Mouse (Mus musculus): ENCODE data around the gene Stx8. TPM values are rescaled to one million over a fixed set of nuclear protein-coding genes. Genes with fewer than 3 reads are reported as not detected.

Stx8 gene
- polyA plus RNA-seq, 1 experiment from 2014 or later: 59.2 TPM

GRCm38 (mm10) chr11:67923720-67924119 lies 42.3 kb upstream of the Stx8 start:
- H3K27me3 ChIP-seq (ENCODE audit: control insufficient read depth, insufficient read depth, low read length): peaks cover 22% of the 10 kb centered on the region
- no peak overlapping the region for H3K9ac ChIP-seq (ENCODE audit: low read depth, low read length)
- H3K27ac ChIP-seq (ENCODE audit: low read depth, low read length): no peak overlapping the region
- WGBS (ENCODE audit: insufficient replicate concordance): 87% methylated on average over 5 of the region's 5 CpGs
- no peak overlapping the region for H3K4me2 ChIP-seq
- ATAC-seq (replicated peaks; ENCODE audit: insufficient number of reproducible peaks, low FRiP score, low TSS enrichment): no peak
- H3K4me1 ChIP-seq (ENCODE audit: control insufficient read depth, insufficient read depth, low read length): no peaks in the 10 kb centered on the region
- no peak overlapping the region for H3K4me3 ChIP-seq (ENCODE audit: low read depth, low read length)
- no peaks in the 10 kb centered on the region for H3K36me3 ChIP-seq (ENCODE audit: control insufficient read depth, insufficient read depth, low read length)
- H3K9me3 ChIP-seq (replicated peaks; ENCODE audit: control insufficient read depth, low read length): no peaks in the 10 kb centered on the region

GRCm38 (mm10) chr11:67925000-67925399 lies 41.0 kb upstream of the Stx8 start:
- Histone ChIP-seq H3K36me3 (ENCODE audit: control insufficient read depth, insufficient read depth, low read length) (no peaks in the 10 kb centered on the region), H3K9ac (ENCODE audit: low read depth, low read length) (no peak overlapping the region), H3K27ac (ENCODE audit: low read depth, low read length) (no peak overlapping the region), H3K4me1 (ENCODE audit: control insufficient read depth, insufficient read depth, low read length) (no peaks in the 10 kb centered on the region), H3K27me3 (ENCODE audit: control insufficient read depth, insufficient read depth, low read length) (peaks cover 17% of the 10 kb centered on the region), H3K4me2 (no peak overlapping the region), H3K9me3 (replicated peaks; ENCODE audit: control insufficient read depth, low read length) (no peaks in the 10 kb centered on the region), H3K4me3 (ENCODE audit: low read depth, low read length) (no peak overlapping the region)
- no peak for ATAC-seq (replicated peaks; ENCODE audit: insufficient number of reproducible peaks, low FRiP score, low TSS enrichment)
- 83% methylated on average over 13 of the region's 13 CpGs for WGBS (ENCODE audit: insufficient replicate concordance)

- H3K27ac ChIP-seq (ENCODE audit: low read depth, low read length): no peak overlapping the region
- peak overlapping the region; percentile 7; the same call in 1 of the 2 replicates for H3K4me2 ChIP-seq
- H3K36me3 ChIP-seq (ENCODE audit: control insufficient read depth, insufficient read depth, low read length): no peaks in the 10 kb centered on the region
- no peaks in the 10 kb centered on the region for H3K4me1 ChIP-seq (ENCODE audit: control insufficient read depth, insufficient read depth, low read length)
- H3K9me3 ChIP-seq (replicated peaks; ENCODE audit: control insufficient read depth, low read length): no peaks in the 10 kb centered on the region
- WGBS (ENCODE audit: insufficient replicate concordance): 16% methylated on average over 10 of the region's 15 CpGs
- peaks cover 5% of the 10 kb centered on the region; the same call in 1 of the 2 replicates for H3K27me3 ChIP-seq (ENCODE audit: control insufficient read depth, insufficient read depth, low read length)
- ATAC-seq (replicated peaks; ENCODE audit: insufficient number of reproducible peaks, low FRiP score, low TSS enrichment): no peak
- no peak overlapping the region for H3K9ac ChIP-seq (ENCODE audit: low read depth, low read length)
- no peak overlapping the region for H3K4me3 ChIP-seq (ENCODE audit: low read depth, low read length)
These were observed 39.5 kb upstream of the Stx8 start for GRCm38 (mm10) chr11:67926348-67927055.

- no peaks in the 10 kb centered on the region for H3K9me3 ChIP-seq (replicated peaks; ENCODE audit: control insufficient read depth, low read length)
- H3K9ac ChIP-seq (ENCODE audit: low read depth, low read length): no peak overlapping the region
- H3K4me2 ChIP-seq: no peak overlapping the region
- WGBS (ENCODE audit: insufficient replicate concordance): 86% methylated on average over 3 of the region's 3 CpGs
- no peaks in the 10 kb centered on the region for H3K4me1 ChIP-seq (ENCODE audit: control insufficient read depth, insufficient read depth, low read length)
- no peak overlapping the region for H3K4me3 ChIP-seq (ENCODE audit: low read depth, low read length)
- H3K27ac ChIP-seq (ENCODE audit: low read depth, low read length): no peak overlapping the region
- no peaks in the 10 kb centered on the region for H3K36me3 ChIP-seq (ENCODE audit: control insufficient read depth, insufficient read depth, low read length)
- ATAC-seq (replicated peaks; ENCODE audit: insufficient number of reproducible peaks, low FRiP score, low TSS enrichment): no peak
- H3K27me3 ChIP-seq (ENCODE audit: control insufficient read depth, insufficient read depth, low read length): no peaks in the 10 kb centered on the region
These were observed 33.8 kb upstream of the Stx8 start for GRCm38 (mm10) chr11:67932156-67932555.

- H3K9me3 ChIP-seq (replicated peaks; ENCODE audit: control insufficient read depth, low read length): no peaks in the 10 kb centered on the region
- H3K4me3 ChIP-seq (ENCODE audit: low read depth, low read length): no peak overlapping the region
- no peak overlapping the region for H3K27ac ChIP-seq (ENCODE audit: low read depth, low read length)
- no peaks in the 10 kb centered on the region for H3K27me3 ChIP-seq (ENCODE audit: control insufficient read depth, insufficient read depth, low read length)
- H3K36me3 ChIP-seq (ENCODE audit: control insufficient read depth, insufficient read depth, low read length): no peaks in the 10 kb centered on the region
- H3K4me1 ChIP-seq (ENCODE audit: control insufficient read depth, insufficient read depth, low read length): 0 out of 2 replicates have a peak, but pooled peaks cover 3% of the 10 kb centered on the region
- ATAC-seq (replicated peaks; ENCODE audit: insufficient number of reproducible peaks, low FRiP score, low TSS enrichment): no peak
- H3K9ac ChIP-seq (ENCODE audit: low read depth, low read length): no peak overlapping the region
- H3K4me2 ChIP-seq: no peak overlapping the region
- WGBS (ENCODE audit: insufficient replicate concordance): 42% methylated on average over 3 of the region's 3 CpGs
These were observed 17.8 kb upstream of the Stx8 start for GRCm38 (mm10) chr11:67948229-67948628.

GRCm38 (mm10) chr11:67949475-67949874 lies 16.5 kb upstream of the Stx8 start:
- Histone ChIP-seq H3K27ac (ENCODE audit: low read depth, low read length) (no peak overlapping the region), H3K36me3 (ENCODE audit: control insufficient read depth, insufficient read depth, low read length) (no peaks in the 10 kb centered on the region), H3K9ac (ENCODE audit: low read depth, low read length) (no peak overlapping the region), H3K27me3 (ENCODE audit: control insufficient read depth, insufficient read depth, low read length) (no peaks in the 10 kb centered on the region), H3K4me2 (no peak overlapping the region), H3K9me3 (replicated peaks; ENCODE audit: control insufficient read depth, low read length) (no peaks in the 10 kb centered on the region), H3K4me1 (ENCODE audit: control insufficient read depth, insufficient read depth, low read length) (0 out of 2 replicates have a peak, but pooled peaks cover 3% of the 10 kb centered on the region), H3K4me3 (ENCODE audit: low read depth, low read length) (no peak overlapping the region)
- 82% methylated on average over 9 of the region's 9 CpGs for WGBS (ENCODE audit: insufficient replicate concordance)
- no peak for ATAC-seq (replicated peaks; ENCODE audit: insufficient number of reproducible peaks, low FRiP score, low TSS enrichment)

- H3K27ac ChIP-seq (ENCODE audit: low read depth, low read length): no peak overlapping the region
- ATAC-seq (replicated peaks; ENCODE audit: insufficient number of reproducible peaks, low FRiP score, low TSS enrichment): no peak
- WGBS (ENCODE audit: insufficient replicate concordance): 71% methylated on average over 5 of the region's 5 CpGs
These were observed 12.4 kb upstream of the Stx8 start for GRCm38 (mm10) chr11:67953604-67954003.

GRCm38 (mm10) chr11:67954413-67954812 lies 11.6 kb upstream of the Stx8 start:
- WGBS (ENCODE audit: insufficient replicate concordance): 83% methylated on average over 6 of the region's 6 CpGs
- no peaks in the 10 kb centered on the region for H3K27me3 ChIP-seq (ENCODE audit: control insufficient read depth, insufficient read depth, low read length)
- H3K4me1 ChIP-seq (ENCODE audit: control insufficient read depth, insufficient read depth, low read length): no peaks in the 10 kb centered on the region
- H3K9ac ChIP-seq (ENCODE audit: low read depth, low read length): no peak overlapping the region
- no peak overlapping the region for H3K4me2 ChIP-seq
- no peaks in the 10 kb centered on the region for H3K36me3 ChIP-seq (ENCODE audit: control insufficient read depth, insufficient read depth, low read length)
- no peak for ATAC-seq (replicated peaks; ENCODE audit: insufficient number of reproducible peaks, low FRiP score, low TSS enrichment)
- no peaks in the 10 kb centered on the region for H3K9me3 ChIP-seq (replicated peaks; ENCODE audit: control insufficient read depth, low read length)
- H3K27ac ChIP-seq (ENCODE audit: low read depth, low read length): no peak overlapping the region
- no peak overlapping the region for H3K4me3 ChIP-seq (ENCODE audit: low read depth, low read length)

More at GRCm38 (mm10) chr11:67953604-67954003, 12.4 kb upstream of the Stx8 start:
- Histone ChIP-seq H3K4me1 (ENCODE audit: control insufficient read depth, insufficient read depth, low read length) (no peaks in the 10 kb centered on the region), H3K4me2 (no peak overlapping the region), H3K9me3 (replicated peaks; ENCODE audit: control insufficient read depth, low read length) (no peaks in the 10 kb centered on the region), H3K4me3 (ENCODE audit: low read depth, low read length) (no peak overlapping the region), H3K27me3 (ENCODE audit: control insufficient read depth, insufficient read depth, low read length) (no peaks in the 10 kb centered on the region), H3K9ac (ENCODE audit: low read depth, low read length) (no peak overlapping the region), H3K36me3 (ENCODE audit: control insufficient read depth, insufficient read depth, low read length) (no peaks in the 10 kb centered on the region)

- Histone ChIP-seq H3K9me3 (replicated peaks; ENCODE audit: control insufficient read depth, low read length) (no peaks in the 10 kb centered on the region), H3K4me3 (ENCODE audit: low read depth, low read length) (no peak overlapping the region), H3K9ac (ENCODE audit: low read depth, low read length) (no peak overlapping the region), H3K36me3 (ENCODE audit: control insufficient read depth, insufficient read depth, low read length) (no peaks in the 10 kb centered on the region), H3K27ac (ENCODE audit: low read depth, low read length) (no peak overlapping the region), H3K4me1 (ENCODE audit: control insufficient read depth, insufficient read depth, low read length) (peaks cover 7% of the 10 kb centered on the region; the same call in 1 of the 2 replicates), H3K27me3 (ENCODE audit: control insufficient read depth, insufficient read depth, low read length) (no peaks in the 10 kb centered on the region), H3K4me2 (no peak overlapping the region)
- ATAC-seq (replicated peaks; ENCODE audit: insufficient number of reproducible peaks, low FRiP score, low TSS enrichment): no peak
- 68% methylated on average over 6 of the region's 6 CpGs for WGBS (ENCODE audit: insufficient replicate concordance)
These were observed 1.9 kb upstream of the Stx8 start for GRCm38 (mm10) chr11:67964110-67964509.

All from heart, embryonic 11.5 days (tissue).